In the genomic region with DNA sequence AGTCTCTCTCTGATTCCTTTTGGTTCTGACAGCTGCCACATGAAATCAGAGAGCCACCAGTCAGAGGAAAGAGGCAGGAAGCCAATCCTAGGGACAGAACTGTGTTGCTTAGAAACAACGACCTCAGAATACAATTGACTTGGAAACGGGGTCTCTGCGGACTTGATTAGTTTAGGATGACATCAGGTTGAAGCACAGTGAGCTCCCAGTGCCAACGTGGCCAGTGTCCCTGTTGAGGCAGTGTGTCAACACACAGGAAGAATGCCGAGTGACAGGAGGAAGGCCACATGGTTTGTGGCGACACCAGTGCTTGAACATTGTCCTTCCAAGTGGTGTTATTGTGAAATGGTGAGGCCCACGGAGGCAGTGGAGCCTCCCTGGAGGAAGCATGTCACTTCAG, we compare ENCODE assay signal across 15 mouse cellular contexts. TPM values are rescaled to one million over a fixed set of nuclear protein-coding genes. Genes with fewer than 3 reads are reported as not detected.
DNase-seq lines count a peak whose midpoint lies in the region; ATAC-seq lines count a peak whose summit lies in the region.
"Had no signal": no experiment of that assay in that cellular context is flagged by ENCODE, and none has a peak within 500 bp of the region (broad histone marks: within the 10 kb centered on the region; RNA-seq: fewer than 3 reads in every experiment).

No protein-coding gene starts in this region.

- H3K36me3 ChIP-seq in embryonic facial prominence, embryonic 14.5 days (ENCODE audit: control insufficient read depth, insufficient read depth, low read length) = no peaks in the 10 kb centered on the region
- H3K36me3 ChIP-seq in embryonic facial prominence, embryonic 10.5 days (replicated peaks) = no peaks in the 10 kb centered on the region
- H3K36me3 ChIP-seq in hindbrain, embryonic 16.5 days (ENCODE audit: control insufficient read depth, insufficient read depth, low read length) = no peaks in the 10 kb centered on the region
- H3K36me3 ChIP-seq in heart, embryonic 10.5 days = no peaks in the 10 kb centered on the region
- H3K36me3 ChIP-seq: embryonic facial prominence, embryonic 12.5 days; stomach, embryonic 15.5 days had no signal

- intact Hi-C loops in left cerebral cortex, postnatal 14 days (cut with DNase I) = no loop called here

- ATAC-seq in embryonic facial prominence, embryonic 14.5 days (ENCODE audit: low read depth) = no peak
- peak; percentile 73 for ATAC-seq in hindbrain, embryonic 16.5 days

- whole genome bisulfite sequencing in embryonic facial prominence, embryonic 14.5 days = 45% methylated on average over 7 of the region's 7 CpGs
- 52% methylated on average over 7 of the region's 7 CpGs for WGBS in embryonic facial prominence, embryonic 10.5 days
- 26% methylated on average over 7 of the region's 7 CpGs for WGBS in hindbrain, embryonic 16.5 days
- whole genome bisulfite sequencing in heart, embryonic 10.5 days = 56% methylated on average over 7 of the region's 7 CpGs

- no peak overlapping the region for H3K4me2 ChIP-seq in embryonic facial prominence, embryonic 14.5 days (ENCODE audit: low read depth, low read length)
- 0 out of 2 replicates have a peak overlapping the region, but pooled peaks have one; percentile 14 for H3K4me2 ChIP-seq in hindbrain, embryonic 16.5 days (ENCODE audit: low read length)
- H3K4me2 ChIP-seq: embryonic facial prominence, embryonic 12.5 days; stomach, embryonic 15.5 days had no signal

- no peaks in the 10 kb centered on the region for H3K9me3 ChIP-seq in embryonic facial prominence, embryonic 14.5 days (ENCODE audit: control insufficient read depth, low read length)
- no peaks in the 10 kb centered on the region for H3K9me3 ChIP-seq in embryonic facial prominence, embryonic 10.5 days
- H3K9me3 ChIP-seq in hindbrain, embryonic 16.5 days (ENCODE audit: control insufficient read depth, low read length) = no peaks in the 10 kb centered on the region
- H3K9me3 ChIP-seq in heart, embryonic 10.5 days = no peaks in the 10 kb centered on the region
- H3K9me3 ChIP-seq: embryonic facial prominence, embryonic 12.5 days; stomach, embryonic 15.5 days had no signal

- no peaks in the 10 kb centered on the region for H3K27me3 ChIP-seq in embryonic facial prominence, embryonic 14.5 days (replicated peaks; ENCODE audit: control insufficient read depth, insufficient read depth, low read length)
- 0 out of 2 replicates have a peak, but pooled peaks cover 7% of the 10 kb centered on the region for H3K27me3 ChIP-seq in embryonic facial prominence, embryonic 10.5 days (replicated peaks; ENCODE audit: low read depth, poor library complexity, severe bottlenecking)
- no peaks in the 10 kb centered on the region for H3K27me3 ChIP-seq in hindbrain, embryonic 16.5 days (replicated peaks; ENCODE audit: control insufficient read depth, insufficient read depth, low read length)
- no peaks in the 10 kb centered on the region for H3K27me3 ChIP-seq in heart, embryonic 10.5 days (ENCODE audit: insufficient read depth, poor library complexity, severe bottlenecking)
- H3K27me3 ChIP-seq: embryonic facial prominence, embryonic 12.5 days; stomach, embryonic 15.5 days had no signal

- no peak overlapping the region for H3K27ac ChIP-seq in embryonic facial prominence, embryonic 14.5 days (replicated peaks; ENCODE audit: low read depth, low read length)
- no peak overlapping the region for H3K27ac ChIP-seq in embryonic facial prominence, embryonic 10.5 days (replicated peaks)
- no peak overlapping the region for H3K27ac ChIP-seq in hindbrain, embryonic 16.5 days (ENCODE audit: low read depth, low read length)
- no peak overlapping the region for H3K27ac ChIP-seq in heart, embryonic 10.5 days
- H3K27ac ChIP-seq: embryonic facial prominence, embryonic 12.5 days; gastrocnemius, adult 2 months; liver, embryonic 14.5 days; stomach, embryonic 15.5 days had no signal

- peak; percentile 53 for DNase-seq in embryonic facial prominence, embryonic 14.5 days (ENCODE audit: low spot score)
- no peak for DNase-seq in embryonic facial prominence, embryonic 10.5 days (ENCODE audit: low spot score)
- DNase-seq in lung, postnatal 36 days = peak; percentile 12
- DNase-seq in lung, postnatal 25 days (ENCODE audit: low spot score) = no peak
- DNase-seq in retina, postnatal 1 day = peak; percentile 73
- no peak for DNase-seq in left cerebral cortex, postnatal 14 days (ENCODE audit: low spot score in 2 of 2)
- DNase-seq in heart, embryonic 10.5 days (ENCODE audit: low spot score) = no peak
- DNase-seq: gastrocnemius, adult 2 months; heart, postnatal 14 days had no signal

- H3K4me1 ChIP-seq in embryonic facial prominence, embryonic 14.5 days (ENCODE audit: control insufficient read depth, insufficient read depth, low read length) = no peaks in the 10 kb centered on the region
- peaks cover 11% of the 10 kb centered on the region for H3K4me1 ChIP-seq in embryonic facial prominence, embryonic 10.5 days
- H3K4me1 ChIP-seq in hindbrain, embryonic 16.5 days (ENCODE audit: control insufficient read depth, insufficient read depth, low read depth, low read length) = peaks cover 15% of the 10 kb centered on the region
- H3K4me1 ChIP-seq in heart, embryonic 10.5 days = peaks cover 14% of the 10 kb centered on the region; the same call in 1 of the 2 replicates
- H3K4me1 ChIP-seq: stomach, embryonic 15.5 days had no signal

- no peak overlapping the region for H3K4me3 ChIP-seq in embryonic facial prominence, embryonic 14.5 days (ENCODE audit: low read depth, low read length)
- H3K4me3 ChIP-seq in embryonic facial prominence, embryonic 10.5 days = no peak overlapping the region
- no peak overlapping the region for H3K4me3 ChIP-seq in hindbrain, embryonic 16.5 days (ENCODE audit: low read length)
- no peak overlapping the region for H3K4me3 ChIP-seq in heart, embryonic 10.5 days
- H3K4me3 ChIP-seq: embryonic facial prominence, embryonic 12.5 days; gastrocnemius, adult 2 months; myocyte; stomach, embryonic 15.5 days had no signal

- H3K9ac ChIP-seq in embryonic facial prominence, embryonic 14.5 days (ENCODE audit: low read depth, low read length) = no peak overlapping the region
- no peak overlapping the region for H3K9ac ChIP-seq in hindbrain, embryonic 16.5 days (ENCODE audit: low read depth, low read length)
- H3K9ac ChIP-seq: embryonic facial prominence, embryonic 12.5 days; liver, embryonic 14.5 days; stomach, embryonic 15.5 days had no signal

RNA-seq across cellular contexts. Expression of gene 1700019N19Rik, which starts 10.3 kb away (rescaled TPM):
- not detected in 2 replicates for polyA plus RNA-seq in embryonic facial prominence, embryonic 14.5 days (2014; fragmentation: Nextera tagmentation; extraction: Ambion mirVana)
- 0.20 TPM in 1 of 2 replicates, not detected in the other for polyA plus RNA-seq in embryonic facial prominence, embryonic 10.5 days (2016; fragmentation: Nextera tagmentation; extraction: Ambion mirVana)
- polyA plus RNA-seq in hindbrain, embryonic 16.5 days (2015; fragmentation: Nextera tagmentation; extraction: Ambion mirVana) = not detected in 2 replicates
- total RNA-seq in left cerebral cortex, postnatal 14 days (2021) = not detected
- not detected in 2 replicates for polyA plus RNA-seq in heart, embryonic 10.5 days (2016; fragmentation: Nextera tagmentation; extraction: Ambion mirVana)
- total RNA-seq: gastrocnemius, adult 2 months; heart, postnatal 14 days had no signal
- polyA plus RNA-seq: large intestine, adult 2 months; liver, embryonic 14.5 days; myocyte had no signal

RNA-seq across cellular contexts. Expression of gene Pnliprp2, which starts 24.4 kb away (rescaled TPM):
- polyA plus RNA-seq in embryonic facial prominence, embryonic 14.5 days (2014; fragmentation: Nextera tagmentation; extraction: Ambion mirVana) = not detected in 2 replicates
- polyA plus RNA-seq in embryonic facial prominence, embryonic 10.5 days (2016; fragmentation: Nextera tagmentation; extraction: Ambion mirVana) = 0.09 TPM in 1 of 2 replicates, not detected in the other
- 0.10 and 0.13 TPM in 2 replicates for polyA plus RNA-seq in hindbrain, embryonic 16.5 days (2015; fragmentation: Nextera tagmentation; extraction: Ambion mirVana)
- total RNA-seq in left cerebral cortex, postnatal 14 days (2021) = not detected
- polyA plus RNA-seq in heart, embryonic 10.5 days (2016; fragmentation: Nextera tagmentation; extraction: Ambion mirVana) = 0.11 and 1.4 TPM in 2 replicates
- total RNA-seq: gastrocnemius, adult 2 months; heart, postnatal 14 days had no signal
- polyA plus RNA-seq: embryonic facial prominence, embryonic 12.5 days; myocyte had no signal

RNA-seq across cellular contexts. Expression of gene Pnliprp1, which starts 55.3 kb away (rescaled TPM):
- not detected in 2 replicates for polyA plus RNA-seq in embryonic facial prominence, embryonic 14.5 days (2014; fragmentation: Nextera tagmentation; extraction: Ambion mirVana)
- 0.31 TPM in 1 of 2 replicates, not detected in the other for polyA plus RNA-seq in embryonic facial prominence, embryonic 10.5 days (2016; fragmentation: Nextera tagmentation; extraction: Ambion mirVana)
- 0.46 TPM in 1 of 2 replicates, not detected in the other for polyA plus RNA-seq in hindbrain, embryonic 16.5 days (2015; fragmentation: Nextera tagmentation; extraction: Ambion mirVana)
- not detected for total RNA-seq in left cerebral cortex, postnatal 14 days (2021)
- 0.31 and 3.9 TPM in 2 replicates for polyA plus RNA-seq in heart, embryonic 10.5 days (2016; fragmentation: Nextera tagmentation; extraction: Ambion mirVana)
- total RNA-seq: gastrocnemius, adult 2 months; heart, postnatal 14 days had no signal
- polyA plus RNA-seq: myocyte had no signal

Comparison
In these comparisons a context has a peak if more than half of its experiments do, and no peak if none do; other contexts are left out.
1. DNase-seq: peak in embryonic facial prominence, embryonic 14.5 days (single experiment), lung, postnatal 36 days (single experiment) and retina, postnatal 1 day (single experiment); none in embryonic facial prominence, embryonic 10.5 days (single experiment), lung, postnatal 25 days (single experiment), left cerebral cortex, postnatal 14 days (0 of 2) and heart, embryonic 10.5 days (single experiment).